Mouse (Mus musculus): ENCODE measurements around the gene Gm17655.
"Not testable (repeated sequence)": the region's sequence is repeated elsewhere in the genome, so short reads cannot be mapped to it uniquely, and the experiment has no call there.

The Gm17655 gene

DNA sequence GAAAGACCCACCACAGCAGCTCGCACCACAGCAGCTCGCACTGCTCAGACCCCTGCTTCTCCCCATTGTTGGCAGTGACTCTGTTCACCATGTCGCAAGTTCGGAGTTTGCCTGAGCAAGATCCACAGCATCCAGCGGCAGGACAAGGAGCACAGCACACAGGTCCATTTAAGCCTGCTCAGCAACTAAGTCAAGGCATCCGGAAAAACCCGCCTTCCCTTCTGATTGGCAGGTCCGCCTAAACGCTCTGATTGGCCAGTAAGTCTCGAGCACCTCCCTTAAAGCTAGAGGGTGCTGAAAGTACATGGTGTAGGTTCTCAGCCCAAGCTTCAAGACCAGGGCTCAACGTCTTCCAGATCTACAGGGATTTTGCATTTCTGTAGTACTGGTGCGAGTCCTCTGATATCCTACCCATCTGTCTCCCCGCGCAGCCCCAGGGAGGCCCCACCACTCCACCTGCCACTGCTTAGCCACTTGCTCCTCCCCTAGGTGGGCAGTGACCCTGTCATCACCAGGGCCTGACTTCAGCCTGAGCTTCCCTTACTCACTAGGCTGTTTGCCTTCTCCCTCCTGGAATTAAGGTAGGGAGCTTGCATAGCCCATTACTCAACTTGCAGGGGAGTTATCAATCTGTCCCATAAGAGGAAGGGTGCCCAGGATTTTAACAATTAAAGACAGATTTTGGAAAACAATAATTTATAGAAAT is 14.0 kb upstream of the Gm17655 start:
- no peak for DNase-seq

DNA sequence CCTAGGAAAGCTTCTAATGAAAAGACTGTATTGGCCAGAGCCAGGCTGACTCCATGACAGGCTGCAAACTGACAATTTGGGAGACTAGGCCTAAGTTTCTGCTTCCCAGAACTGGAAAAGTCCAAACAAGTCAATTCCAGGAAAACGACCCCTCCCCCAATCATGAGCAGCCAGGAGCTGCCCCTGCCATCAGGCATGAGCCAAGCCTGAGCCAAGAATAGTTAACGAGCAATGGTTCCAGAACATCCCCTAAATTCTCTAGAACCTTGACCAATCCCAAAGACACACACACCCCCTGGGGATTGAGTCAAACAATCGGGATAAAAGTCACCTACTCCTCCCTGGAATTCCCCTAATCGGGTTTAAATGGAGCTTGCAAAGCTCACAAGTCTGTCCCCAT is 10.6 kb upstream of the Gm17655 start:
- DNase-seq: no peak

GRCm38 (mm10) chr5:110057637-110058408 is 14.5 kb downstream of the Gm17655 start:
- DNase-seq: peak; percentile 78

DNA sequence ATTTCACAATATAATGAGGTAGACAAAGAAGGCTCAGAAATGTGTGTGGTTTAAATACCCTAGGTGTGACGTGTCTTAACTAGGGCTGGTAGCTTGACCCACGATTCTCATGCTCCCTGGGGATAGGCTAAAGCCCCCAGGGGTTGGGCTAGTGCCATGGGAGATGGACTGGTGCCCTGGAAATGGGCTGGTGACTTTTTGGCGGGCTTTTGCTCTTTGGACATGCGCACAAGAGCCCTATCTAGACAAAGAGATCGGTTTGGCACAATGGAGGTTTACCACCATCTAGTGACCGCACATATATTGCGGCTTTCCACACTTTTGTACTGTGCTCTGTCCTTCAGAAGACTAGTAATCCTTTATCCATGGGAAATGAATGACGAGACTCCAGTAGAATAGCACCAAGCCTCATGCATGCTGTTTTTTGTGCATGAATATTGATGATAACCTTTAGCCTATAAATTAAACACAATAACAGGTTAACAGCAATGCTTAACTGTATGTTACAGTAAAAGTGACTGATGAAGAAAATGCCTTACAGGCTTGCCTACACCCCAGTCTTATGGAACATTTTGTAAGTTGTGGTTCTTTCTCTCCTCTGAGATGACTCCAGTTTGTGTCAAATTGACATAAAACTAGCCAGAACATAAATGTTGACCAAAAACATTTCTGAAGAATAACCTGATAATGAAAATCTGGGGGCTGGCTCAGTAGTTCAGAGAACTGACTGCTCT is 48.5 kb downstream of the Gm17655 start:
- DNase-seq: peak; percentile 35

DNA sequence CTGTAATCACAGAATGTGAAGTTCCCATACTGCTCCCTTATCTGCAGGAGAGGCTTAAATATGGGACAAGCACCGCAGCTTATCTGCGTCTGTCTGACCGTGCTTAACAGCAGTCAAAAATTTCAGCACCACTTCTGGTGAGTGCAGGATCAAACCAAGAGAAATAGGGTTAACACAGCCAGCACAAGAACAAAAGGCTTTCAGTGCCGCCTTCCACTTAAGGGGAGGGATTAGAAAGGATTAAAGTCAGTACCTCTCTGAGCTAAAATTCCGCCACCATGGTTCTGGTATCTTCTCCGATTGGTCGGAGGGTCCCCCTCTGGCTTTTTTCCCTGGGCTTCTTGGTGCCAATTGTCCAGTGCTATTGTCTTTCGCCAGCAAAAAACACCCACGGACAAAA is 49.0 kb downstream of the Gm17655 start:
- no peak for DNase-seq

GRCm38 (mm10) chr5:110015775-110016174 is 56.5 kb downstream of the Gm17655 start:
- DNase-seq: not testable (repeated sequence)

Measured in cerebellum, adult 8-10 months (tissue).